Mouse (Mus musculus) embryo, embryonic 9.5 days (tissue): ENCODE data around the gene Spryd4.
"Not testable (repeated sequence)": the region's sequence is repeated elsewhere in the genome, so short reads cannot be mapped to it uniquely, and the experiment has no call there.

Experiments used
- DNase-seq: peaks from one replicate; pipeline ENCODE4 v3.0.0-alpha.2; 2017; ENCODE audit errors: extremely low spot score

Gene Spryd4

DNA sequence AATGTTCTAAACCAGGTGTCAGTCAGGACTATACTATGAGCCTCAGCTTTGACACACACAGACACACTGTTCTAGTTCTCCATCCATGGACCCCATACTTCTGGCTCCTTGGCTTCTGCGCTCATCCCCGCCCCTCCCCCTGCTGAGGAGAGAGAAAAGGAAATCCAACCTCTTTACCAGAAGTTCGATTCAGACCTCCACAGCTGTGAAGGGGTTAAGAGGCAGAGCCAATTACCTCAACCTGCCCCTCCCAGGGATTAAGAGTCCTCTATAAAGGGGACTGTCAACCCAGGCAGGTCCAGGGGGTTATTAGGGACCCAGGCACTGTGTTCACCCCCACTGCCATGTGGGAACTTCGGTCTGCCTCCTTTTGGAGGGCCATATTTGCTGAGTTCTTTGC is 13.9 kb upstream of the Spryd4 start, which contains the start of gene Mip:
Gene Mip, plus strand, starts transcription at position 301 of the 400 bp plus-strand sequence.
- no peak for DNase-seq

DNA sequence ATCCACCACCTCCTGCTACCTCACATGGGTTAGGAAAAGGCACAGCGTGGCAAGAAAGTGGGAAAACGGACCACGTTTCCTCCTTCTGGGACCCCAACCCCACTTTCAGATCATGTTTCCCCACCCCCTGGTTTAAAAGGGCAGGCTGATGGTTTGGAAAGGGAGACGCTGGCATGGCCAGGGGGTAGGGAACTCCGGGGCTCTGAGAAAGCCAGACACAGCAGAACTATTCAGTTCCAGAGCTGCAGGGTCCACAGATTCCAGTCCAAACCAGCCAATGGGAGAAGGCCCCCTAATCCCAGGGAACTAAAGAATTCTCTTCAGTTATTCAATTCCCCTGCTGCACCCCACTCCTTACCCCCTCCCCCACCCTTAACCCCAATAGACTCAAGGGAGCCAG is 13.5 kb upstream of the Spryd4 start:
- DNase-seq = no peak

DNA sequence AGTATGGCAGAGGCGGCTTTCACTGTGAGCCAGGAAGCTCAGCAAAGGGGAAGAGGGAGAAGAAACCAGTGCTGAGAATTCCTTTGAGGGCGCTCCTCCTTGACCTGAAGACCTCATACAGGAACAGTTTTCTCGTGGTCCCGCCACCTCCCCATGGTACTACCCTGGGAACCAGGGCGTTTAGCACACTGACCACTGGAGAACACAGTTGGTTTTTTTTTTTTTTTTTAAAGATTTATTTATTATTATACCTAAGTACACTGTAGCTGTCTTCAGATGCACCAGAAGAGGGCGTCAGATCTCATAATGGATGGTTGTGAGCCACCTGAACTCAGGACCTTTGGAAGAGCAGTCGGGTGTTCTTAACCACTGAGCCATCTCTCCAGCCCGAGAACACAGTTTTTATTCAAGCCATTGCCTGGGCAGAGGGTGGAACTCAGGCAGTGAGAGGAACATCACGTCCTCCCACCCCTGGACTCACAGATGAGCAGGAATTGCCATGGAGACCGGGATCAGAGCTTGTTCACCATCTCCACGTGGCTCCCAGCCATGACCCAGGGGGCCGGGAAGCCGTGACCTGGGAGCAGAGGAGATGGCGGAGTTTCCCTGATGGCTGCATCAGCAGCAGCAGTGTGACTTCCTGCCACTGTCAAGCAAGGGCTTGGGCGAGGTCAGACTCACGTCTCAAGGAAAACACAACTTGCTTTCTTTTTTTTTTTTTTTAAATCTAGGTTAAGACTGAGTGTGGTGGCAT is 10.1 kb upstream of the Spryd4 start:
- DNase-seq = no peak

DNA sequence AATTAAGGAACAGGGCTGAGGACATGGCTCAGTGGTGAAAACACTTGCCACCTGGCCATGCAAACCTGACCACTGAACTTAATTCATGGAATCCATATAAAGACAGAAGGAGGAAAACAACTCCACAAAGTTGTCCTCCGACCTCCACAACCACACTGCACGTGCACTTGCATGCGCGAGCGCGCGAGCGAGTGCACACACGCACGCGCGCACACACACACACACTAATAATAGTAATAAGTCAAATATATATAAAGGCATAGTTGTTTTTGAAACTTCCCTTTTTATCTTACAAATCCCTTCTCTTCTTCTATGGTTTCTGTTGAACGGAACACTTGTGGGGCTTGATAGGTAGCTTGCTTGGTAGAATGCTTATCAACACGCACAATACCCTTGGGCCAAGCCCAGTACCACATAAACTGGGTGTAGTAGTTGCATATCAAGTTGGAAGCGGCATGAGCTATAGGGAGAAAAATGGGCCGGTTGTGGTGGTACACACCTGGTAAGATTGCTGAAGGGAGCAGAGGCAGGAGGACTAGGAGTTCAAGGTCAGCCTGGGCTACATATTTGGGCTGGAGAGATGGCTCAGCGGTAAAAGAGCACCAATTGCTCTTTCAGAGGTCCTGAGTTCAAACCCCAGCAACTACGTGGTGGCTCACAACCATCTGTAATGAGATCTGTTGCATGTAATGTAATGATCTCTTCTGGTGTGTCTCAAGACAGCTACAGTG is 6.9 kb upstream of the Spryd4 start:
- no peak for DNase-seq

DNA sequence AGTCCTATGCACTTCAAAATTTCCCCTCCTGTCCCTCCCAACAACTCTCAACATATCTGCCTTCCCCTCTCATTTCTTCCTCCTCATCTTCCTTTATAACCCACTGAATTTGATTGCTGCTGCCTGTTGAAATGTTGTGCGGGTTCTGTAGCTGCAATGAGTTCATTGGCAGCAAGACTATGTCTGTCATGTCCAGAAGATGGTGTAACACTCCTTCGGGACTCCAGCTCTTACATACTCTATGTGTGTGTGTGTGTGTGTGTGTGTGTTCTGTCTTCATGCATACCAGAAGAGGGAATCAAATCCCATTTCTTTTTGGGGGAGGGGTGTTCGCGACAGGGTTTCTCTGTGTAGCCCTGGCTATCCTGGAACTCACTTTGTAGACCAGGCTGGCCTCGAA is 3.4 kb upstream of the Spryd4 start:
- no peak for DNase-seq

DNA sequence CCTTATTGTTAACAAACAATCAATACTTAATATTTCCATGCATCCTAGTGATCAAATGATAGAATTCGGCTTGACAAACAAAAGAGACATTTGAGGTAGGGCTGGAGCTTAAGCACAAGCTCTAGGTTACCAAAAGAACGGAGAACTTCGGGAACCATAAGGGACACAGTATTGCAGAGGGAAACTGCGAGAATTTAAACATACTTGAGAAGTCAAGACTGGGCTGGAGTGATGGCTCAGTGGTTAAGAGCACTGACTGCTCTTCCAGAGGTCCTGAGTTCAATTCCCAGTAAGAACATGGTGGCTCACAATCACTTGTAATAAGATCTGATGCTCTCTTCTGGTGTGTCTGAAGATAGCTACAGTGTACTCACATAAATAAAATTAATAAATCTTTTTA is 2.5 kb upstream of the Spryd4 start:
- not testable (repeated sequence) for DNase-seq

DNA sequence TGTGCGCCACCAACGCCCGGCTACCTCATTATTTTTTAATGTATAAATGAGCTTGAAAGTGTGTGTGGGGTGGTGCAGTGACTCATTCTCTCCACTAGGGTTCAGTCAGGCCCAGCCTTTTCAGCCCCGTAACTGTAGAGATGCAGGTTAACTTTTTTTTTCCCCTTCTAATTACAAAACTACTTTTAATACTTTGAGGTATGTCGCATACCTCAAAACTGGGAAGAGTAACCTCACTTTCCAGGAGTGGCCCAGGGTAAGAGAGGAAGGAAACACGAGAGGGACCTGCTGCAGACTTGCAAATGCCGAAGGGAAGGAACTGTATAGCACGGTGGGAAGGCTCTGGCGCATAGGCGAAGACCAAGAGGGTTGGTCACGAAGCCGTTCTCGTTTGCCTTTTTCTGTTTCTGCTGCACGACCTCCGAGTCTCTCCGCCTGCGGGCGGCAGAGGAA is 1.3 kb upstream of the Spryd4 start:
- DNase-seq = peak; percentile 74

DNA sequence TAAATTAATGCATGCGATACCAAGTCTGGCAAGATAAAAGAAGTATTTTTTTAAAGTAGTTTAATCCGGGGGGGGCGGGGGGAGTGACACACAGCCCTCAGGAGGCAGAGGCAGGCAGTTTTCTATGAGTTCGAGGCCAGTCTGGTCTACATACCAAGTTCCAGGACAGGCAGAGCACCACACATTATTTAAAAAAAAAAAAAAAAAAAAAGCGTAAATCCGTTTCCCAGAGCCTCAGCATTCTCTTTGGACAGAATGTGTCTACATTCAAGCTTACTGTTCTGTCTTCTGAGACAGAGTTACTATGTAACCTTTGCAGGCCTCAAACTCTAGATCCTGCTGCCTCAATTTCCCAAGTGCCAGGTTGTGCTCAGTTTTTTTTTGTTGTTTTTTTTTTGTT is 541 bp upstream of the Spryd4 start:
- no peak for DNase-seq

DNA sequence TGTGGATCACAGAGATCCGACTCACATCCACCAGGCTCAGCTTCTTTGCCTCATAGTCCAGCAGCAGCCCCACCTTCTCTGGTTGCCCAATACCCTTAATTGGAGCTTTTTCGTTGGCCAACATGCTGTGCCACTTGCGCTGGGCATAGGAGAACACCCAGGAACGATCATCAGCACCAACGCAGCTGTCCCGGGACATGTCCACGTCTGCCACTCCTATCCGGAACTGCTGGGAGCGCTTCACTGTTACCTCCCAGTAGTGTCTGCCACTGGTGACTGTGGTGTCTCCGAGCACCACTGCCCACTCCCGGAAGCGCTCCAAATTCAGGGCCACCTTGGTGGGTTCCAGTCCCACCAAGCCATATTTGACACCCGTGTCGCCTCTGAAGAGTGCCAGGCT is 653 bp downstream of the Spryd4 start:
- DNase-seq = no peak

DNA sequence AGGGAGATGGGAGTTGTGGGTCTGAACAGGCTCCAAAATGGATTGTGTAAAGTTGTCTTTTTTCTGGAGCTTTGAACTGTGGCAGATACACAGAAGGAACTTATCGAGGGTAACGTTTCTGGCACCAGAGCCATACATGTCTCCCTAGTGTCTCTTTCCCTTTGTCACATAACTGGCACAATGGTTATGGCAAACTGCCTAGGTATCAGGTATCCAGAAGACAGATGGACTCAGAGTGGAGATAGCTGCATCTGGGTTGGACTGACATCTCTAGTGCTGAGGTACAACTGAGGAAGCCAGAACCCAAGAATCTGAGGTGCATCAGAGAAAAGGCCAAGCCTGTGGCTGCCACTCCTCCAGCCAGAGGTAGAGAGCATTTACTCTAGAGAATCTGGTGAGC is 1.5 kb downstream of the Spryd4 start:
- no peak for DNase-seq

DNA sequence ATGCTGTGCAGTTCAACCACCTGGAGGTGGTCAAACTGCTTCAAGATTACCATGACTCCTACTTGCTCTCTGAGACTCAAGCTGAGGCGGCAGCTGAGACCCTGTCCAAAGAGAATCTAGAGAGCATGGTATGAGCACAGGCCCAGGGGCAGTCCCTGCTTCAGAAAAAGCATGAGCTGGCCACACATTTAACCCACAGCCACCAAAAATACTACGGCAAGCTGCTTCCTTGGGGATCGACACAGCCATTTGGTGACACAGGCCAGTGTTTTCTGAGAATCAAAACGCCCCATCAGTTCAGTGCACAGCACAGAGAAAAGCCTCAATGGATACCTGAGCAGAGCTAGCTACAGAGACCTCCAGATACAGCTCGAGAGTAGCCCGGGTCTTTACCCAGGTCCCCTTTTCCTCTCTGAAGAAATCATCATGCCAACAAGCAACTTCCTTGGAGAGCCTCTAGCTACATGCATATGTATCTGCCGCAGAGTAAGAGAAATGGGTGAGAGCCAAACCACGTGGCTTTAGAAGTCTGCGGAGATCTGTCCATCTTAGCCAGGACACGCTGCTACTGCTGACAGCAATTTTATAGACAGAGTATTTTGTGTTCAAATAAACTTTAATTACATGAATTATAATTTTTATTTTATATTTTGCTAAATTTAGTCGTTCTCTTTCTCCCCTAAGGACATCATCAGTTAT is 2.1 kb downstream of the Spryd4 start:
- DNase-seq = no peak

DNA sequence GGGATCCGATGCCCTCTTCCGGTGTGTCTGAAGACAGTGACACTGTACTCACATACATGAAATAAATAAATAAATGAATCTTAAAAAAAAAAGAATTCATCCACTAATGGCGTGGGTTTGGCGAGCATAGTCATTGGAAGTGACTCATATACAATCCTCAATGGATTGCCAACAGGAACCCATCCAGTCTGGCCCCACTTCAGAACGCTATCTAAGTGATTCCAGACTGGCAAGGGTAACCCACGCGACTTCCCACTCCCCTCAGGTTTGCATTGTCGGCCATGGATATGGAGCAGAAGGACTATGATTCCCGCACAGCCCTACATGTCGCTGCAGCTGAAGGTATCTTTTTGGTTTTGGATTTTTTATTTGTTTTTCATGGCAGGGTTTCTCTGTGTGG is 3.3 kb downstream of the Spryd4 start:
- DNase-seq = no peak

DNA sequence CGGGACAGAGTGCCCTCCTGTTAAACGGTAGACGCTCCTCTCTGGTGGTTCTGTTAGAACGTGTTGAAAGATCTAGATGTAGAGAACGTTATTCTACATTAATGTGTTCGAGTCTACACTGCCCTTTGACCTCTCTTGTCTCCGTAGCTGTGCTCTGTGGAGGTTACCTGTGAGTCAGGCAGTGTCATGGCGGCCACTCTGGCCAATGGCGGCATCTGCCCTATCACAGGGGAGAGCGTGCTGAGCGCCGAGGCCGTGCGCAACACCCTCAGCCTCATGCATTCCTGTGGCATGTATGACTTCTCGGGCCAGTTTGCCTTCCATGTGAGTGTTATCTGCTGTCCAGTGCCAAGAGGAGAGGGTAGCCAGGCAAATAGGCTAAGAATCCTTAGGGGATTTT is 6.7 kb downstream of the Spryd4 start:
- DNase-seq = no peak

DNA sequence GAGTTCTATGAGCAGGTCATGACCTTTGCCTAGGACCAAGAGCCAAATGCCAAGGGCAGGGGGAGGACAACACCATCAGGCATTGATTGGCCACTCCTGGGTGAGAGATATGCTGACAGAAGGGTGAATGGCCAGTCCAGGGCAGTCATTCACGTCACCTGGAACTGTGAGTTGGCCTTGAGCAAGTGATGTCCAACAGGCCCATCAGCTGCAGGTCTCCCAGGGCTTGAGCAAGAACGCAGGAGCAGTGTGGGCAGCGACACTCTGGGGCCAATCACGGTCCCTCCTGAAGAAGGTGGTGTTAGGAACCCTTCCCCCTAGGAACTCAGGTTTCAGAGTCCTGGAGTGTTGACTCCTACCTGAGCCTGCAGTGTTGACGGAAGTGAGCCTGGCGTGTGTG is 9.8 kb downstream of the Spryd4 start:
- DNase-seq = no peak

DNA sequence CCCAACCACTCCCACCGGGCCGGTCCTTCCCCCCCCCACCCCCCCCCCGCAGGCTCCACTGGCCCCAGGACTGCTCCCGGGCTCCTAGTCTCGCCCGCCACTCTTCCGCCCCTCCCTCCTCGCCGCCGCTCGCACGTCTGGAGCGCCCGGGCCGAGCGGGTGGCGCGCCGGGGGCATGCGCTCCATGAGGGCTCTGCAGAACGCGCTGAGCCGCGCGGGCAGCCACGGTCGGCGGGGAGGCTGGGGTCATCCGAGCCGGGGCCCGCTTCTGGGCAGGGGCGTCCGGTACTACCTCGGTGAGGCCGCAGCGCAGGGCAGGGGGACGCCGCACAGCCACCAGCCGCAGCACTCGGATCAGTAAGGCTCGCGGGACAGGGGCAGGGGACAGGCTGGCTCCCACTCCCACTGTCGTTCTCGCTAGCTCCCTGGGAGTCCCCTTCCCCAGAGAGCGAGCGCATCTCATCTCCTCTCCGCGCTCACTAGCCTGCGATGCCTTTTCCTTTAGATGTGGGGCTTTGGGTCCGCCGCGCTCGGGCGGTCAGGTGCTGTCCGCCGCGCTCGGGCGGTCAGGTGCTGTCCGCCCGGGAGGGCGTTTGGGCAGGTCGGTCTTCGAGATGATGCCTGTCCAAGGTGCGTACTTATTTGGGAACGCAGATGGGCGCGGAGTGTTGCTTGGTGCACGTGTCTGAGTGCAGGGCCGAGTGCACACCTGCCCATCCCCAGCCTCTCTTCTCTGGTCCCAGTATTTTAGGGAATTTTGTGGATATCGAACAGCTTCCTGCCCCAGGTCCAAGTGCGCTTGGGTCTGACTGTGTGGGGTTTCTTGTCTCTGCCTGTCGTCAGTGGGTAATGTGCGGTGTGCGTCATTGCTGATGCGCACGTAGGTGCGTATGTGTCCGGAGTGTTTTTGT is 16.8 kb downstream of the Spryd4 start:
- no peak for DNase-seq

DNA sequence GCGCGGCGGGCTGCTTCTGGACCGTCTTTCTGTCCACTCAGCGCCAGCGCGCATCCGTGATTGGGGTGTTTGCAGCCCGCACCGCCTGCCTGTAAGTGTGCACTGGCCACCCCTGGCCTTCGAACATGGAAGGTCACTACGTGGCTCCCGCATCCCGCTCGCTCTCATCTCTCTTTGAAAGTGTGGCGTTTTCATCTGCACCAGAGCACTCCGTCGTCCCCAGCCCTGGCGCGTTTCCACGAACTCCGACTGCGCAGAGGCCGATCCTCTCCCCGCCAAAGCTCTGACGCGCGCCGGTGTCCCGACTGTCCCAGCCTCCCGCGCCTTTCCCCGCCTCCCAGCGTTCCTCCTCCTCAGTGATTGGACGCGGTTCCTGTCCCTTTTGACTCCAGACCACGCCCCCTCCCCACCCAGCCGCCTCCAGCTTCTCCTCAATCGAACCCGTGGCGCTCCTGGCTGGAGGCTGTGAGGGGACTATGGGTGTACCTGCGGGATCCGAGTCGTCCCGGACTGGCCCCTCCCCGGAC is 17.5 kb downstream of the Spryd4 start, which contains the start of gene Gls2:
Gene Gls2, plus strand, starts transcription at position 434 of the 527 bp plus-strand sequence.
- peak; percentile 99 for DNase-seq

DNA sequence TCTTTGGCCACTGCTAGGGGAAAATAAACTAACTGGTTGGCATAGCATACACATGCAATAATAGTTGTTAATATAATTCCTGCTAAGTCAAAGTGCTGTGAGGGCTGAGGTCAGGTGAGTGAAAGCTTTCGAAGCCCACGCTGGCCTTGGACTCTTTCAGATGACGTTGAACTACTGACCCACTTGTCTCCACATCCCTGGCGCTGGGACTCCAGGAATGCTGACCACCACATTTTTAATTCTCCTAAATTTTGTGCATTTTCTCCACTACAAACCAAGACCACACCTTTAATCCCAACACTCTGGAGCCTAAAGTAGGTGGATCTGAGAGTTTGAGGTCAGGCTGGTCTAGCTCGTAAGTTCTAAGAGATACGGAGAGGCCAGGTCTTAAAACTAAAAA is 18.5 kb downstream of the Spryd4 start:
- DNase-seq = no peak

DNA sequence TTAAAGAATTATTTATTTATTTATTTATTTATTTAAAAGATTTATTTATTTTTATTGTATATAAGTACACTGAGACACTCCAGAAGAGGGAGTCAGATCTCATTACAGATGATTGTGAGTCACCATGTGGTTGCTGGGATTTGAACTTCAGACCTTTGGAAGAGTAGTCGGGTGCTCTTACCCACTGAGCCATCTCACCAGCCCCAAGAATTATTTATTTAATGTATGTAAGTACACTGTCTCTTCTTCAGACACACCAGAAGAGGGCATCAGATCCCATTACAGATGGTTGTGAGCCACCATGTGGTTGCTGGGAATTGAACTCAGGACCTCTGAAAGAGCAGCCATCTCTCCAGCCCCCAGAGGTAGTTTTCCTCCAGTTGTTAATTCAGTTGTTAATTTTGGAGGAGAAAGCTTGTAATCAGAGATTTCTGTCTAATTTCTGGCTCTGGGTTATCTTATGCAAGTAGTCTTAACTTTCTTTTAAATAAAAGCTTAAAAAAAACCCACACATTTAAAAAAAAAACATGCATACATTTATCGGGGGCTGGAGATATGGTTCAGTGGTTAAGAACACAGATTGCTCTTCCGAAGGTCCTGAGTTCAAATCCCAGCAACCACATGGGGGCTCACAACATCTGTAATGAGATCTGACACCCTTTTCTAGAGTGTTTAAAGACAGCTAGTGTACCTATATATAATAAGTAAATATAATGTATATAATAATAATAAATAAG is 19.4 kb downstream of the Spryd4 start:
- DNase-seq = not testable (repeated sequence)

DNA sequence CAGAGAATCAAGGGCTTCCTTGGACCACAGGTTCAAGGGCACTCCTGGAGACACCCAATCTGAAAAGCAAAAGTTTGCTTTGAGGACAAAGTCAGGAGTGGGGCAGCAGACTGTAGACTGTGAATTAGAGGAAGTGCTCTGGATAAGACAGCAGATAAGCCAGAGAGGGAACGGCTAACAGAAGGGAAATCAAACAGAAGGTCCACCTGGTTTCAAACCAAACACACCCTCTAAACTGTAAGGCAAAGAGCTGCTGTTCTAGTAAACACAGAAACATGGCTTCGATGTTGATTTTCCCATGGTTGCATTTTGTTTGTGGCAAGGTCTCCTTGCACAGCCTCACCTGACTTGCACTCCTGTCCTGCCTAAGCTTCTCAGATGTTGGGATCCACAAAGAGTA is 20.1 kb downstream of the Spryd4 start:
- no peak for DNase-seq

DNA sequence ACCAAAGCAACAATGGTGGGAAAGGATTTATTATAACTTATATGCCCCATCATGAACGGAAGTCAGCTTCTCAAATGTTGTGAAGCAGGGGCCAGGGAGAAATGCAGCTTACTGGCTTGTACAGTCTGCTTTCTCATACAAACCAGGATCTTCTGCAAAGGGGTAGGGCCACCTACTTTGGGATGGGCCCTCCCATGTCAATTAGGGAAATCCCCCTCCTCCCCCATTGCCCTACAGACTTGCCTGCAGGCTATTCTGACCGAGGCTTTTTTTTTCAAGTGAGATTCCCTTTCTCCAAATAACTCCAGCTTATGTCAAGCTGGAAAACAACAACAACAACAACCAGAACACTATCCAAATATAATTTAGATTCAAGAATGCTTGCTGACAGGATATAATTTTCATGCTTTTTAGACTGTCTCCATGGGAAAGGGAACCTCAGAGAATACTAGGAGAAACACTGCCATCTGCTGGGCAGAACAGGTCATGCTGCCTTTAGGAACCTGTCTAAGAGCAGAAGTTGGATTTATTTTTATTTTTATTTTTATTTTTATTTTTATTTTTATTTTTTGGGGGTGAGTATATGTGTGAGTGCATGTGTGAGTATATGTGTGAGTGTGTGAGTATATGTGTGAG is 23.2 kb downstream of the Spryd4 start:
- DNase-seq = peak; percentile 63
